8 mouse cellular contexts compared by ENCODE assay signal in the genomic region with DNA sequence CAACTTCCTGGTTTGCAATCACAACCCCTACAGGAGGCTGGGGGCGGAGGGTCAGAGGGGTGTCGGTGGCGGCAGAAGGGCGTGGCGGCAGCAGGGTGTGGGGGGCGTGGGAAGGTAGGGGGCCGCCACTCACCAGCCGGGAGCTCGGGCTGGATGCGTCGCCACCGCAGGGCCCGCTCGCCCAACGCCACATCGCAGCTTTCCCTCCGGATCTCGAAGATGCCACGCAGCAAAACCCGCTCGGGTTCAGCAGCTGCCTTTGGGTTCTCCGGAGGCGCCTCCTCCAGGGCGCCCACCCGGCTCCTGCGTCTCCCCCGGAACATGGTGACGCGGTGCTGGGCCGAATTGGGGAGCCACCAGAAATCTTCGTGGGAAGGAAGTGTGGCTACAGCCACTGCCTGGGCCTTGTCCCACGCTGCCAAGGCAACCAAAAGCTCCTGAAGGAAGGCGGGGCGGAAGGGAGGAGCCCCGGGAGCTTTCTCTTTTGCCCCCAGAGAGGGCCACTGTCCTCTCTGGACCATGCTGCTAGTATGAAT. TPM values are rescaled to one million over a fixed set of nuclear protein-coding genes. Genes with fewer than 3 reads are reported as not detected.
DNase-seq lines count a peak whose midpoint lies in the region; ATAC-seq lines count a peak whose summit lies in the region.
"Had no signal": no experiment of that assay in that cellular context is flagged by ENCODE, and none has a peak within 500 bp of the region (broad histone marks: within the 10 kb centered on the region; RNA-seq: fewer than 3 reads in every experiment).

No protein-coding gene starts in this region.

- ATAC-seq in embryonic facial prominence, embryonic 15.5 days (ENCODE audit: insufficient number of reproducible peaks, low FRiP score, low TSS enrichment, low read depth), result peak; percentile 63
- ATAC-seq in limb, embryonic 15.5 days (ENCODE audit: insufficient number of reproducible peaks, low FRiP score, low TSS enrichment, low read depth), result no peak
- peak; percentile 38; the same call in 1 of the 2 replicates for ATAC-seq in monocyte, adult 5-6 weeks (replicated peaks; ENCODE audit: insufficient number of reproducible peaks, low FRiP score, low TSS enrichment, poor library complexity, severe bottlenecking)

- H3K4me1 ChIP-seq in embryonic facial prominence, embryonic 15.5 days, result peaks cover 15% of the 10 kb centered on the region
- H3K4me1 ChIP-seq in limb, embryonic 15.5 days, result peaks cover 11% of the 10 kb centered on the region

- under 1% methylated on average over 35 of the region's 35 CpGs for WGBS in embryonic facial prominence, embryonic 15.5 days
- WGBS in limb, embryonic 15.5 days, result under 1% methylated on average over 34 of the region's 35 CpGs

- H3K27me3 ChIP-seq in embryonic facial prominence, embryonic 15.5 days, result peaks cover 4% of the 10 kb centered on the region; the same call in 1 of the 2 replicates
- 0 out of 2 replicates have a peak, but pooled peaks cover 6% of the 10 kb centered on the region for H3K27me3 ChIP-seq in limb, embryonic 15.5 days

- peak overlapping the region; percentile 15; the same call in 1 of the 2 replicates for H3K9ac ChIP-seq in embryonic facial prominence, embryonic 15.5 days
- no peak overlapping the region for H3K9ac ChIP-seq in limb, embryonic 15.5 days

- H3K27ac ChIP-seq in embryonic facial prominence, embryonic 15.5 days (replicated peaks), result no peak overlapping the region
- H3K27ac ChIP-seq in limb, embryonic 15.5 days, result no peak overlapping the region

- H3K4me2 ChIP-seq in embryonic facial prominence, embryonic 15.5 days (replicated peaks), result peak overlapping the region; percentile 94
- H3K4me2 ChIP-seq in limb, embryonic 15.5 days, result peak overlapping the region; percentile 81

- H3K4me3 ChIP-seq in embryonic facial prominence, embryonic 15.5 days (replicated peaks), result peak overlapping the region; percentile 49
- peak overlapping the region; percentile 39 for H3K4me3 ChIP-seq in limb, embryonic 15.5 days

- no peaks in the 10 kb centered on the region for H3K36me3 ChIP-seq in embryonic facial prominence, embryonic 15.5 days
- no peaks in the 10 kb centered on the region for H3K36me3 ChIP-seq in limb, embryonic 15.5 days

- peak; percentile 42 for DNase-seq in ES-CJ7 (ENCODE audit: low read depth, low spot score)
- DNase-seq in ZHBTc4 (ENCODE audit: low read depth, low spot score), result peak; percentile 49
- DNase-seq in heart, postnatal 36 days, result peak; percentile 8 to 21
- no peak for DNase-seq in MN1 (ENCODE audit: low spot score)

- intact Hi-C loops in heart, postnatal 36 days (cut with DNase I), result no loop called here

- no peaks in the 10 kb centered on the region for H3K9me3 ChIP-seq in embryonic facial prominence, embryonic 15.5 days (replicated peaks)
- no peaks in the 10 kb centered on the region for H3K9me3 ChIP-seq in limb, embryonic 15.5 days

RNA-seq across cellular contexts. Expression of gene Neurod1, which starts 27.9 kb away (rescaled TPM):
- polyA plus RNA-seq in embryonic facial prominence, embryonic 15.5 days (2015; fragmentation: Nextera tagmentation; extraction: Ambion mirVana), result 4.3 and 4.7 TPM in 2 replicates
- not detected for total RNA-seq in heart, postnatal 36 days (2021)
- polyA plus RNA-seq in limb, embryonic 15.5 days (2015; fragmentation: Nextera tagmentation; extraction: Ambion mirVana), result not detected in 2 replicates
- not detected in 3 replicates for total RNA-seq in monocyte, adult 5-6 weeks (2017)
- polyA plus RNA-seq: gonadal fat pad, adult 2 months had no signal

RNA-seq across cellular contexts. Expression of gene Cerkl, which starts 27.9 kb away (rescaled TPM):
- 3.3 and 4.0 TPM in 2 replicates for polyA plus RNA-seq in embryonic facial prominence, embryonic 15.5 days (2015; fragmentation: Nextera tagmentation; extraction: Ambion mirVana)
- under 1 TPM; 0.76 to 0.97 TPM for total RNA-seq in heart, postnatal 36 days (2021)
- polyA plus RNA-seq in limb, embryonic 15.5 days (2015; fragmentation: Nextera tagmentation; extraction: Ambion mirVana), result 0.88 and 2.1 TPM in 2 replicates
- 15.2 to 38.2 TPM (median 17.0 TPM) in 3 replicates for total RNA-seq in monocyte, adult 5-6 weeks (2017)
